Mouse (Mus musculus): Measurements from ENCODE around the gene Emc10. TPM values are rescaled to one million over a fixed set of nuclear protein-coding genes. Genes with fewer than 3 reads are reported as not detected.

Gene Emc10
- 345 and 359 TPM in 2 replicates for polyA plus RNA-seq (2012)

GRCm38 (mm10) chr7:44495992-44496770, at the start of gene Emc10, which contains the start of gene Fam71e1:
TSS of gene Emc10 (minus strand) at chr7:44496529.
TSS of gene Fam71e1 (plus strand) at chr7:44496581.
- no peak for TF ChIP-seq GATA1 (IDR thresholded peaks at IDR 0.05; ENCODE audit: low read length)

- no peak for TF ChIP-seq GATA1 (IDR thresholded peaks at IDR 0.05; ENCODE audit: low read length)
Observed at GRCm38 (mm10) chr7:44543071-44543470, 46.7 kb upstream of the Emc10 start.

- TF ChIP-seq GATA1 (IDR thresholded peaks at IDR 0.05; ENCODE audit: low read length) = no peak
Observed at GRCm38 (mm10) chr7:44542555-44542954, 46.2 kb upstream of the Emc10 start.

GRCm38 (mm10) chr7:44538756-44539624, 42.7 kb upstream of the Emc10 start:
- no peak for TF ChIP-seq GATA1 (IDR thresholded peaks at IDR 0.05; ENCODE audit: low read length)

- TF ChIP-seq GATA1 (IDR thresholded peaks at IDR 0.05; ENCODE audit: low read length) = no peak
Observed at GRCm38 (mm10) chr7:44537496-44537895, 41.2 kb upstream of the Emc10 start.

GRCm38 (mm10) chr7:44537009-44537408, 40.7 kb upstream of the Emc10 start:
- TF ChIP-seq GATA1 (IDR thresholded peaks at IDR 0.05; ENCODE audit: low read length) = no peak

DNA sequence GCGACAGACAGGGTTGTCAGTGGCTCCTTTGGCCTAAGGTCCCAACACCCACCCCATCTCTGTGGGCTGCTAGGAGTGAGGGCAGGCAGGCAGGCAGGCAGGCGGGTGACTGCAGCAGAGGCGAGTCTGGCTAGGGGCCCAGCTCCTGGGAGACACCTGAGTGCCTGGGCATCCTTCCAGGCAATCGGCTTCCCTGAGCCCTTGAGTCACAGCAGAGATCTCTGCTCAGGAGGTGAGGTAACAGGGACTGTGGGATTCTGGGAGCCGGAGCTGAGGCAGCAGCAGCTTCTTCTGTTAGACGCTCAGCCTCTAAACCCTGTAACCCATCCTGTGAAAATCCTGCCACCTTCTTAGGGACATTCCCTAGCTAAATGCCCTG, 40.2 kb upstream of the Emc10 start:
- TF ChIP-seq GATA1 (IDR thresholded peaks at IDR 0.05; ENCODE audit: low read length) = no peak

DNA sequence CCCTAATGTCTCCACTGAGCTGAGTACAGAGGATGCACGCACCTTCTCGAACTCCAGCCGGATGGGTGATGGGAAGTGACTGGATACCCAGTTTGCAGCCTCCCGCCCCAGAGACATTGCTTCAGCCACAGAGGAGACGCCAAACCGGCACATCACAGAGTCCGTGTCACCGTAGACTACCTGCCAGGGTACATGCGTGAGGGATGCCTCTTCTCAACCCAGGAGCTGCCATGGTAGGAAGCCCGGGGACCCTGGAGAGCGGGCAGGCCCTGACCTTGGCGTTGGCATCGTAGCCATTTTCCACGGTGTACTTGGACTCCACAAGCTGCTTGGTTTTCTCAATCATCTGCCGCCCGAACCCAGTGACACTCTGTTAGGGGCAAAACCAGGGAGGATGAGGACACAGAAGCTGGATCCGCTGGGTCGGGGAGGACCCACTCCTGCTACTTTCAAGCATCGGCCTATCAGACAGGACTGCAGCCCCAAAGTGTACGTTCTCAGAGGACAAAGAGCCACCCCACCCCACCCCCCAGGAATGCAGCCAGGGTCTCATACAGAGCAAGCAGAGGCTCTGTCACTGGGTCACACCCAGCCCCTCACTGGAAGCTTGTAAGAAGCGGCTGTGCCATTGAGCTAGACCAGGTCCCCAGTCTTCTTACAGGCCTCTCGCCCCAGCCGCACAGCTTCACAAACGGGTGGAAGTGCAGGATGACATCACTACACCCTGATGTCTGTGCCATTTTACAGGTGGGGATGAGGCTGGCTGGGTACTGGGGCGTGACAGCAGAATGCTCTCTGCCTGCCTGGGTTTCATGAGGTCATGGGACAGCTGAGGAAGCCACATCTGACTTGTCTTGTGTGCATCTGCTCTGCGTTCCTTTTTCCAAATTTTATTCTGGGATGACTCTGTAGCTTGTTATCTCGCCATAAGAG, 39.6 kb upstream of the Emc10 start:
- TF ChIP-seq GATA1 (IDR thresholded peaks at IDR 0.05; ENCODE audit: low read length) = no peak

- no peak for TF ChIP-seq GATA1 (IDR thresholded peaks at IDR 0.05; ENCODE audit: low read length)
Observed at GRCm38 (mm10) chr7:44534656-44535441, 38.5 kb upstream of the Emc10 start.

- no peak for TF ChIP-seq GATA1 (IDR thresholded peaks at IDR 0.05; ENCODE audit: low read length)
Observed at GRCm38 (mm10) chr7:44534242-44534641, 37.9 kb upstream of the Emc10 start.

GRCm38 (mm10) chr7:44533746-44534045, 37.4 kb upstream of the Emc10 start:
- TF ChIP-seq GATA1 (IDR thresholded peaks at IDR 0.05; ENCODE audit: low read length) = no peak

DNA sequence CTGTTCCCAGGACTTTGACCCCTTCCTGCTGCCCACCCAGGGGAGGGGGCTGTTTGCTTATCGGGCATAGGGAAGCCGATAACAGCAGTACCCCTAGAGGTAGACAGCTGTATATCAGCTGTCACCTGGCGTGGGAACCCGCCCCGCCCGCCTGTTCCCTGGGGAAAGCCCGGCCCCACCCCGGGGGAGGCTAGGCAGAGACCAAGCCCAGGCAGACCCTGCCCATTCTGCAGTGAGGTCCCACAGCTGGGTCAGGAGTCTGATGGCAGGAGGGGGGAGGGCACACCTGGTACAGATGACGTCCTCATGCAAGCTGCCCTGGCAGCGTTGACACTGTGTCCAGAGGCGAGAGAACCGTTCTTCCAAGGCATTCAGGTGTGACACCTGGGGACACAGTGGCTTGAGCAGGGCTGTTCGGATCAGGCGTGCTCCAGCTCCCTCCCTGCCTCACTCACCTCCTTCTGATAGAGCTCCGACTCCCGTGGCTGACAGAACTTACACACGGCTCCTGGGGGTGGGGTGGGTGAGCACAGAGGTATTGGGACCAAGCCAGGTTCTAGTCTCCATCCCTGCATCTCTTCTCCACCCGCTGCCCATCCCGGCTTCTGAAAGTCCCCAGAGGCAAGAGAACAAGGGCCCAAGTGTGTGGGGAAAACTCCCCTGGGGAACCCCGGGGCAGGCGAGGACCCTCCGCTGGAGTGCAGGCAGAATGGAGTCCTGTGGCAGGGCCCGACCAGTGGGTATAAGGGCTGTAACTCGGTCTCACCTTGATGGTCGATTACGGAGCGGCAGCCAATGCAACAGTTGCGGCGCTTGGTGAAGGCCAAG, 36.8 kb upstream of the Emc10 start:
- TF ChIP-seq GATA1 (IDR thresholded peaks at IDR 0.05; ENCODE audit: low read length) = no peak

DNA sequence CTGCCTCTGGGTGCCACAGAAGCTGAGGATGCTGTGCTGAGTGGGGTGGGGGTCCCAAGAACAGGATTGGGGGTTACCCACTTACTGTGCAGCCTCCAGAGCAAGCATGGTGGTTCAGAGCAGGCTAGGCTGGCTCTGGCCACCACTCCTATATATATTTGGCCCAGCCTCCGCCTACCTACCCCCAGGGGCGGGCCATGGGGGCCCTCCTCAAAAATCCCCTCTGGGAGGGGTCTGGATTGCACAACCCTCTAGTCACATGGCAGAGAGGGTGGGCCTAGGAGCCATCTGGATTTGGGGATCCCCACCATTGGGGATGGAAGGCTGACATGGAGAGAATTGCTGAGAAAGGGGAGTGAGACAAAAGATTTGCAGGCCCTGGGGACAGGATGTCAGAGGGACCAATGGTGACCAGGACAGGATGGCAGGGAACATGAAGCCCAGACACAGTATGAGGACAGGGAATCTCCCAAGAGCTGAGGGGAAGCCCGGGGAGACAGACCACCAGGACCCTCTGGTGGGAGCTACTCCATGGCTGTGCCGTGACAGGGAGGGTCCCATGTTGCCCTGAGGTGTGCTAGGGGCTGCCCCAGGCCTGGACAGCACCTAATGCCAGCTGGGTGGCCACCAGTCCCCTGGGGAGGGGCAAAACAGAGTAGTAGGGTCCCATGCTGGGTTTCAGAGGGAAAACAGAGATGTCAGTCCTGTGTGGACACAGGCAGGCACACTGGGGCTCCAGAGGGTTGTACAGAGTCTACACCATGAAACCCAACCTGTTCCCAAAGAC, 35.8 kb upstream of the Emc10 start, which contains the start of gene Spib:
Spib (minus strand) TSS at position 126 of the 787 bp plus-strand sequence.
- TF ChIP-seq GATA1 (IDR thresholded peaks at IDR 0.05; ENCODE audit: low read length) = no peak
